In the genomic region with DNA sequence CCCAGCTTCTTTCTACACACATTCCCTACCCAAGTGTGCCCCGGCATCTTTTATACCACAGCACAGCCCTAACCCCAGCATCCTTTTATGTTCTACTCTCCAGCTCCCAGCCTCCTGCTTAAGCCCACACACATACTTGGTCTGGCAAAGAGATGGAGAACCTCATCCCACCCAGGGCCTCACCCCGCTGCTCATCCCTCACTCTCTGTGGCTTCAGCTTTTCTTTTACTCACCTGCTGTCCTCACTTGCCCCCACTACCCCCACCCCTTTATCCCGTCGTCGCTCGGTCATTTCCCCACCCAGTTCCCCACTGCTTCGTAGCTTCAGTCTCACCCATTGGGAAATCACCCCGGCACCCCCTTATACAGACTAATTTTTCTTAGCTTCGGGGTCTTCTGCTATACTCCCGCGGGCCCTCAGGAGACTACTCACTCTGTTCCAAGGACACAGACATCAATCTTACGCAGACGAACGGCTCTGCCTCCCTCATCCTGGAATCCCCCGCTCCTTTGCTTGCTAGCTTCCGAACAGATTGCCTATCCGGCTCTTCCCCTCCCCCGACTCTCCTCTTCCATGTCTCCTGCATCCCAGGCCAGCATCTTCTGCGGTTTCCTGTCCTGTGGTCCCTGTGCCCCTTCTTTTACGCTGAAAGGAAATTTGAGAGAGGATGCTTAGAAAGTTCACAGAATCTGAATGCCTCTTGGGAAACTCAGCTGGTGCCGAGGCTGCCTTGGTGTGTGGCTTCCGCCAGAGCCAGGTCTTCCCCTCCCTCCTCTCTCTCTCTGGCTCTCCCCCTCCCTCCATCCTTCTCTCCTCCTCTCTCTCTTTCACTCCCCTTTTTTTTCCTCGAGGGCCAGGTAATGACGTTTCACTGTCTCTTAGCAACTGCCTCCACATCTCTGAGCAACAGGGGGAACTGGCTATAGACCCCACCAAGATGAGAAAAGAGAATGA, we compare ENCODE assay signal across 8 mouse cellular contexts. TPM values are rescaled to one million over a fixed set of nuclear protein-coding genes. Genes with fewer than 3 reads are reported as not detected.
DNase-seq lines count a peak whose midpoint lies in the region; ATAC-seq and TF ChIP-seq lines count a peak whose summit lies in the region.

No protein-coding gene starts in this region.

- TF ChIP-seq CTCF in hindbrain, postnatal 0 days (IDR thresholded peaks at IDR 0.05; ENCODE audit: low read depth): no peak

- H3K4me3 ChIP-seq in kidney, embryonic 14.5 days (ENCODE audit: low read length): peak overlapping the region; percentile 16
- H3K4me3 ChIP-seq in forebrain, embryonic 12.5 days (replicated peaks): peak overlapping the region; percentile 44
- peak overlapping the region; percentile 45 for H3K4me3 ChIP-seq in hindbrain, postnatal 0 days (ENCODE audit: low read length)
- H3K4me3 ChIP-seq in limb, embryonic 12.5 days (replicated peaks): peak overlapping the region; percentile 34

- peak overlapping the region; percentile 32 for H3K4me2 ChIP-seq in kidney, embryonic 14.5 days (replicated peaks; ENCODE audit: low read depth, low read length)
- H3K4me2 ChIP-seq in forebrain, embryonic 12.5 days: peak overlapping the region; percentile 71
- peak overlapping the region; percentile 68 for H3K4me2 ChIP-seq in hindbrain, postnatal 0 days (ENCODE audit: low read depth, low read length)
- peak overlapping the region; percentile 66 for H3K4me2 ChIP-seq in limb, embryonic 12.5 days

- 3% methylated on average over 24 of the region's 24 CpGs for WGBS in kidney, embryonic 14.5 days
- WGBS in forebrain, embryonic 12.5 days: 2% methylated on average over 24 of the region's 24 CpGs
- 1% methylated on average over 24 of the region's 24 CpGs for WGBS in hindbrain, postnatal 0 days
- 3% methylated on average over 24 of the region's 24 CpGs for WGBS in limb, embryonic 12.5 days

- no peak overlapping the region for H3K27ac ChIP-seq in kidney, embryonic 14.5 days (ENCODE audit: low read depth, low read length)
- H3K27ac ChIP-seq in forebrain, embryonic 12.5 days: 0 out of 2 replicates have a peak overlapping the region, but pooled peaks have one; percentile 36
- H3K27ac ChIP-seq in hindbrain, postnatal 0 days: peak overlapping the region; percentile 76
- H3K27ac ChIP-seq in limb, embryonic 12.5 days: no peak overlapping the region

- peak; percentile 68 for ATAC-seq in kidney, embryonic 14.5 days (ENCODE audit: low FRiP score, low TSS enrichment)
- peak; percentile 78 for ATAC-seq in forebrain, embryonic 12.5 days (ENCODE audit: low FRiP score)
- ATAC-seq in hindbrain, postnatal 0 days: peak; percentile 88
- ATAC-seq in limb, embryonic 12.5 days (ENCODE audit: insufficient number of reproducible peaks, insufficient read depth, low FRiP score, low TSS enrichment, low read depth): peak; percentile 65; the same call in 1 of the 2 replicates
- ATAC-seq in CD4-positive, CD25-positive, alpha-beta regulatory T cell, adult 4 months: no peak

- DNase-seq in kidney, adult 9 months: no peak
- DNase-seq in hindbrain, postnatal 0 days (ENCODE audit: low spot score): peak; percentile 75
- DNase-seq in right cerebral cortex, postnatal 36 days (ENCODE audit: low spot score in 2 of 2): peak; percentile 18 to 59
- DNase-seq in gastrocnemius, adult 8-10 months (ENCODE audit: low spot score in 2 of 2): no peak

- H3K9me3 ChIP-seq in kidney, embryonic 14.5 days (ENCODE audit: control insufficient read depth, low read length): no peaks in the 10 kb centered on the region
- H3K9me3 ChIP-seq in forebrain, embryonic 12.5 days: no peaks in the 10 kb centered on the region
- no peaks in the 10 kb centered on the region for H3K9me3 ChIP-seq in hindbrain, postnatal 0 days (ENCODE audit: low read length)
- H3K9me3 ChIP-seq in limb, embryonic 12.5 days: no peaks in the 10 kb centered on the region

- H3K4me1 ChIP-seq in kidney, embryonic 14.5 days (ENCODE audit: control insufficient read depth, insufficient read depth, low read length): no peaks in the 10 kb centered on the region
- H3K4me1 ChIP-seq in forebrain, embryonic 12.5 days: peaks cover 12% of the 10 kb centered on the region
- 0 out of 2 replicates have a peak, but pooled peaks cover 3% of the 10 kb centered on the region for H3K4me1 ChIP-seq in hindbrain, postnatal 0 days (ENCODE audit: insufficient read depth, low read length)
- peaks cover 9% of the 10 kb centered on the region; the same call in 1 of the 2 replicates for H3K4me1 ChIP-seq in limb, embryonic 12.5 days (replicated peaks)

- H3K36me3 ChIP-seq in kidney, embryonic 14.5 days (ENCODE audit: control insufficient read depth, insufficient read depth, low read length): no peaks in the 10 kb centered on the region
- no peaks in the 10 kb centered on the region for H3K36me3 ChIP-seq in forebrain, embryonic 12.5 days (replicated peaks)
- H3K36me3 ChIP-seq in hindbrain, postnatal 0 days (ENCODE audit: insufficient read depth, low read length): no peaks in the 10 kb centered on the region
- H3K36me3 ChIP-seq in limb, embryonic 12.5 days: no peaks in the 10 kb centered on the region

- no peak overlapping the region for H3K9ac ChIP-seq in kidney, embryonic 14.5 days (ENCODE audit: low read depth, low read length)
- peak overlapping the region; percentile 56 for H3K9ac ChIP-seq in forebrain, embryonic 12.5 days
- peak overlapping the region; percentile 58 for H3K9ac ChIP-seq in hindbrain, postnatal 0 days (replicated peaks; ENCODE audit: low read length)
- H3K9ac ChIP-seq in limb, embryonic 12.5 days (replicated peaks): peak overlapping the region; percentile 47; the same call in 1 of the 2 replicates

- H3K27me3 ChIP-seq in kidney, embryonic 14.5 days (ENCODE audit: control insufficient read depth, insufficient read depth, low read length): no peaks in the 10 kb centered on the region
- H3K27me3 ChIP-seq in forebrain, embryonic 12.5 days: no peaks in the 10 kb centered on the region
- no peaks in the 10 kb centered on the region for H3K27me3 ChIP-seq in hindbrain, postnatal 0 days (ENCODE audit: insufficient read depth, low read length)
- peaks cover 22% of the 10 kb centered on the region for H3K27me3 ChIP-seq in limb, embryonic 12.5 days

RNA-seq across cellular contexts. Expression of gene Lrrc55, which starts 1.3 kb away (rescaled TPM):
- 0.39 and 0.47 TPM in 2 replicates for polyA plus RNA-seq in kidney, embryonic 14.5 days (2014; fragmentation: Nextera tagmentation; extraction: Ambion mirVana)
- polyA plus RNA-seq in forebrain, embryonic 12.5 days (2016; fragmentation: Nextera tagmentation; extraction: Ambion mirVana): 2.8 and 3.1 TPM in 2 replicates
- 27.3 and 33.7 TPM in 2 replicates for total RNA-seq in hindbrain, postnatal 0 days (2014; rRNA removed)
- polyA plus RNA-seq in hindbrain, postnatal 0 days (2015; fragmentation: Nextera tagmentation; extraction: Ambion mirVana): 9.0 and 9.7 TPM in 2 replicates
- polyA plus RNA-seq in limb, embryonic 12.5 days (2016; fragmentation: Nextera tagmentation; extraction: Ambion mirVana): 0.45 and 0.46 TPM in 2 replicates
- under 1 TPM; 0.24 to 0.63 (median 0.31) TPM for total RNA-seq in gastrocnemius, adult 8-10 months (2022)
- polyA plus RNA-seq in CD4-positive, CD25-positive, alpha-beta regulatory T cell, adult 4 months (2017; shearing (Covaris generic)): not detected

Comparison
In these comparisons a context has a peak if more than half of its experiments do, and no peak if none do; other contexts are left out.
1. H3K27ac ChIP-seq: peak in forebrain, embryonic 12.5 days (single experiment) and hindbrain, postnatal 0 days (single experiment); none in kidney, embryonic 14.5 days (single experiment) and limb, embryonic 12.5 days (single experiment).
2. DNase-seq: peak in hindbrain, postnatal 0 days (single experiment) and right cerebral cortex, postnatal 36 days (2 of 2); none in kidney, adult 9 months (single experiment) and gastrocnemius, adult 8-10 months (0 of 2).
3. Peak in every context shown above with its lines, with median percentiles within 50 percentile points of each other: H3K4me2 ChIP-seq and H3K4me3 ChIP-seq.